Mouse (Mus musculus): Measurements from ENCODE around the gene Sugct. TPM values are rescaled to one million over a fixed set of nuclear protein-coding genes. Genes with fewer than 3 reads are reported as not detected.

Gene Sugct
- polyA plus RNA-seq, 1 experiment: 0.42 TPM

DNA sequence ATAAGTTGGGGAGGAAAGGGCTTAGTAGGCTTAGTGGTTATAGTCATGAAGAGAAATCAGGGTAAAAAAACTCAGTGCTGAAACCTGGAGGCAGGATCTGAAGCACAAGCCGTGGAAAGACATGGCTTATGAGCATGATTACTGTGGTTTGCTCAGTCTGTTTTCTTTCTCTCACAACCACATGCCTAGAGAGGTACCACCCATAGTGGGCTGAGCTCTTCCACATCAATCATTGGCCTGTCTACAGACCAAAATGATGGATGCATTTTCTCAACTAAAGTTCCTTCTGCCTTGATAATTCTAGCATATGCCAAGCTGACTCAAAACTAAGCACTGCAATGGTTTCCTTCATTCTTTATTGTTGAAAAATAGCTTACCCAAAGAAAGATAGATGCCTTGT, 817.3 kb downstream of the Sugct start:
- no peaks in the 10 kb centered on the region for H3K79me2 ChIP-seq (ENCODE audit: control insufficient read depth, insufficient read depth)
- TF ChIP-seq MAX (IDR thresholded peaks at IDR 0.05) (no peak), MYOD1 (IDR thresholded peaks at IDR 0.05; ENCODE audit: control insufficient read depth, insufficient read length, low read depth) (no peak), CTCF (IDR thresholded peaks at IDR 0.05; ENCODE audit: control insufficient read depth, insufficient read depth, insufficient read length) (no peak), CEBPB (IDR thresholded peaks at IDR 0.05; ENCODE audit: low read depth) (no peak), FOSL1 (IDR thresholded peaks at IDR 0.05; ENCODE audit: insufficient read depth, low read length, poor library complexity, severe bottlenecking) (no peak), MYOG (IDR thresholded peaks at IDR 0.05; ENCODE audit: control insufficient read depth, extremely low read depth, insufficient read length) (no peak), USF1 (IDR thresholded peaks at IDR 0.05; ENCODE audit: low read depth) (no peak)
- no peaks in the 10 kb centered on the region for H3K27me3 ChIP-seq (ENCODE audit: control insufficient read depth, insufficient read depth, insufficient read length)
- H3K4me3 ChIP-seq (ENCODE audit: insufficient read depth, poor library complexity, severe bottlenecking): no peak overlapping the region
- H3K79me3 ChIP-seq (ENCODE audit: low read depth): no peaks in the 10 kb centered on the region
- H3K36me3 ChIP-seq (ENCODE audit: control insufficient read depth, insufficient read depth): no peaks in the 10 kb centered on the region
- H3ac ChIP-seq (ENCODE audit: control insufficient read depth, insufficient read length, low read depth): no peak overlapping the region

DNA sequence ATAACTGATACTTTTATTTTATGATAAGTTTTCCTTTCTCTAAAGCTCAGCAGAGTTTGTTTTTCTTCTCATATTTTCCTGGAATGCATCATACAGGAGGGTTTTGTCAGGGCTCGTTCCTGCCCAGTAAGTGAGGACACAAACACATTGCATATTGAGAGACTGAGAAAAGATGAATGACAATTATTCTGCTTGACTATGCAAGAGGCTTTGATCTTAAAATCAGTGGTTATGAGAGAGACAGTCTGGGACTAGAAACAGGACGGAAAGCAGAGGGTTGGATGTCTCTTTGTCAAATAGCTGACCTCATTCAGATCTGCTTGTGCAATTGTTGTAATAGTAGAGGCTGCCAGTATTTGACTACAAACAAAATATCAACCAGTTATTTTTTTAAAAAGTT, 835.4 kb downstream of the Sugct start:
- TF ChIP-seq MYOD1 (IDR thresholded peaks at IDR 0.05; ENCODE audit: control insufficient read depth, insufficient read length, low read depth) (no peak), MAX (IDR thresholded peaks at IDR 0.05) (no peak), USF1 (IDR thresholded peaks at IDR 0.05; ENCODE audit: low read depth) (no peak), FOSL1 (IDR thresholded peaks at IDR 0.05; ENCODE audit: insufficient read depth, low read length, poor library complexity, severe bottlenecking) (no peak), MYOG (IDR thresholded peaks at IDR 0.05; ENCODE audit: control insufficient read depth, extremely low read depth, insufficient read length) (no peak), CTCF (IDR thresholded peaks at IDR 0.05; ENCODE audit: control insufficient read depth, insufficient read depth, insufficient read length) (no peak), CEBPB (IDR thresholded peaks at IDR 0.05; ENCODE audit: low read depth) (no peak)
- Histone ChIP-seq H3K36me3 (ENCODE audit: control insufficient read depth, insufficient read depth) (no peaks in the 10 kb centered on the region), H3K27me3 (ENCODE audit: control insufficient read depth, insufficient read depth, insufficient read length) (no peaks in the 10 kb centered on the region), H3K79me2 (ENCODE audit: control insufficient read depth, insufficient read depth) (no peaks in the 10 kb centered on the region), H3ac (ENCODE audit: control insufficient read depth, insufficient read length, low read depth) (no peak overlapping the region), H3K79me3 (ENCODE audit: low read depth) (no peaks in the 10 kb centered on the region), H3K4me3 (ENCODE audit: insufficient read depth, poor library complexity, severe bottlenecking) (no peak overlapping the region)

DNA sequence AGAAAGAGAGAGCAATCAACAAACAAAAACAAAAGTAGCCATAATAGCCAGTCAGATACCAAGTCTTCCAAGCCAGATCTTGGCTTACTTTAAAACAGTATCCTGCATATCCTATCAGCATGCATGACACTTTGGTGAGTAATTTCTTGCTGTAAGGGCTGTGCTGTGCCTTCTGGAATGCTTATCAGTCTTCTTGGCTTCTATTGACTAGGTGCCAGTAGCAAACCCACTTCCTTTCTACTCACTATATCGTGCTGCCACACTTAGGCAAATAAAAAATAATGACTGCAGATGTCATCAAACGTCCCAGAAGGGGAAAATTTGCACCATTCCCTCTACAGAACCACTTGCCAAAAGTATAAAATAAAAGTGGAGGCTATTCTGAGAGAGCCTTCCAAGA, 848.1 kb downstream of the Sugct start:
- TF ChIP-seq CTCF (IDR thresholded peaks at IDR 0.05; ENCODE audit: control insufficient read depth, insufficient read depth, insufficient read length) (no peak), FOSL1 (IDR thresholded peaks at IDR 0.05; ENCODE audit: insufficient read depth, low read length, poor library complexity, severe bottlenecking) (peak; percentile 8), USF1 (IDR thresholded peaks at IDR 0.05; ENCODE audit: low read depth) (no peak)
- Histone ChIP-seq H3K79me2 (ENCODE audit: control insufficient read depth, insufficient read depth) (no peaks in the 10 kb centered on the region), H3K36me3 (ENCODE audit: control insufficient read depth, insufficient read depth) (no peaks in the 10 kb centered on the region), H3K4me3 (ENCODE audit: insufficient read depth, poor library complexity, severe bottlenecking) (no peak overlapping the region), H3K79me3 (ENCODE audit: low read depth) (no peaks in the 10 kb centered on the region), H3K27me3 (ENCODE audit: control insufficient read depth, insufficient read depth, insufficient read length) (no peaks in the 10 kb centered on the region), H3ac (ENCODE audit: control insufficient read depth, insufficient read length, low read depth) (no peak overlapping the region)

DNA sequence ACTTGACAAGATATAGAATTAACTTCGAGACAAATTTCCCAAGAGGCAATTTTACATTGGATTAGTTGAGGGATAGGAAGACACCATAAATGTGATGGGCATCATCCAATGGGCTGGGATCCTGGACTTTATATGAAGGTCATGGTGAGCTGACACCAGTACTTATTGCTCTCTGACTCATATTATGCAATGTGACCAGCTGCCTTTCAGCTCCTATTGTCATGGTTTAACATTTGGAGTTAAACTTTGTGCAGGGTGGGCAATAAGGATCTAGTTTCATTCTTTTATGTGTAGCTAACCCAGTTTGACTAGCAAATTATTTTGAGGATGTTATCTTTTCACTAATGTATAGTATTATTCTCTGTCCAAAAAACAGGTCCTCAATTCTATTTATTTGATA, 854.4 kb downstream of the Sugct start:
- Histone ChIP-seq H3K27me3 (ENCODE audit: control insufficient read depth, insufficient read depth, insufficient read length) (no peaks in the 10 kb centered on the region), H3K4me3 (ENCODE audit: insufficient read depth, poor library complexity, severe bottlenecking) (no peak overlapping the region), H3ac (ENCODE audit: control insufficient read depth, insufficient read length, low read depth) (no peak overlapping the region), H3K79me3 (ENCODE audit: low read depth) (no peaks in the 10 kb centered on the region), H3K36me3 (ENCODE audit: control insufficient read depth, insufficient read depth) (no peaks in the 10 kb centered on the region), H3K79me2 (ENCODE audit: control insufficient read depth, insufficient read depth) (no peaks in the 10 kb centered on the region)
- TF ChIP-seq MYOG (IDR thresholded peaks at IDR 0.05; ENCODE audit: control insufficient read depth, extremely low read depth, insufficient read length) (no peak), USF1 (IDR thresholded peaks at IDR 0.05; ENCODE audit: low read depth) (peak; percentile 6), CEBPB (IDR thresholded peaks at IDR 0.05; ENCODE audit: low read depth) (peak; percentile 63), MYOD1 (IDR thresholded peaks at IDR 0.05; ENCODE audit: control insufficient read depth, insufficient read length, low read depth) (peak; percentile 68)

DNA sequence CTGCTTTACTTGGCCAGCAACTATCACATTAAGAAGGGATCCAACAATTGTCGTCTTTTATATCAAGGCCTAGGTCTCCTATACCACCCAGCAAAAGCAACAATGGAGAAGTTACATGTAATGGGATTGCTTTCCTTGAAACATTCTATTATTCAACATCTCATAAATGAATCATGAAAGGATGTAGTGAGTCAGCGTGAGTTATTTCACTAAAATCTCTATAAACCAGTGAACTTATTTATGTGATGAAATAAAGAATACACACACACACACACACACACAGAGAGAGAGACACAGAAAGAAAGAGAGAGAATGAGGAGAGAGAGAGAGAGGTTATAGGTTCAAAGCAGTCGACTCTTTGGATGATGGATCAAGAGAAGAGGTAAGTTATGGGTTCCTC, 856.9 kb downstream of the Sugct start:
- no peak overlapping the region for H3ac ChIP-seq (ENCODE audit: control insufficient read depth, insufficient read length, low read depth)
- H3K79me3 ChIP-seq (ENCODE audit: low read depth): no peaks in the 10 kb centered on the region
- H3K36me3 ChIP-seq (ENCODE audit: control insufficient read depth, insufficient read depth): no peaks in the 10 kb centered on the region
- no peak overlapping the region for H3K4me3 ChIP-seq (ENCODE audit: insufficient read depth, poor library complexity, severe bottlenecking)
- H3K27me3 ChIP-seq (ENCODE audit: control insufficient read depth, insufficient read depth, insufficient read length): no peaks in the 10 kb centered on the region
- TF ChIP-seq MAX (IDR thresholded peaks at IDR 0.05) (no peak), CEBPB (IDR thresholded peaks at IDR 0.05; ENCODE audit: low read depth) (peak; percentile 22), FOSL1 (IDR thresholded peaks at IDR 0.05; ENCODE audit: insufficient read depth, low read length, poor library complexity, severe bottlenecking) (peak; percentile 64)
- no peaks in the 10 kb centered on the region for H3K79me2 ChIP-seq (ENCODE audit: control insufficient read depth, insufficient read depth)

DNA sequence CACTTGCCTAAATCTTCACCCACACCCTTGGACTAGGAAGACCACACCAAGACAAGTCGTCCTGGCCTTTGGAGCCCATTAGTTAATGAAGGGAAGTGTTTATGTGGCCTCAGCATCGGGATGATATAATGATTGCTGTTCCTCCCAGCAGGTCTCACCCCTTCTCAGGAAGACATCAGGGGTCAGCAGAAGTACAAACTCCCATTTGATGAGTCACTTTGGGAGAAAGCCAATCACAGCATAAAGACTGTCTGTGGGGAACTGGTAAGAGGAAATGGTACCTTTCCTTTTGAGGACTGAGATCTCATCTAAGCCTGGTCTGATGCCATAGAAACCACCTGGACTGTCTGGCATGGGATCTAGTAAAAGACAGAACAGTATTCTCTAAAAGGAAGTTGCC, 860.2 kb downstream of the Sugct start:
- no peaks in the 10 kb centered on the region for H3K79me2 ChIP-seq (ENCODE audit: control insufficient read depth, insufficient read depth)
- TF ChIP-seq USF1 (IDR thresholded peaks at IDR 0.05; ENCODE audit: low read depth): no peak
- no peak for TF ChIP-seq MAX (IDR thresholded peaks at IDR 0.05)
- no peak for TF ChIP-seq MYOG (IDR thresholded peaks at IDR 0.05; ENCODE audit: control insufficient read depth, extremely low read depth, insufficient read length)
- TF ChIP-seq FOSL1 (IDR thresholded peaks at IDR 0.05; ENCODE audit: insufficient read depth, low read length, poor library complexity, severe bottlenecking): no peak
- TF ChIP-seq MYOD1 (IDR thresholded peaks at IDR 0.05; ENCODE audit: control insufficient read depth, insufficient read length, low read depth): no peak
- no peak for TF ChIP-seq CEBPB (IDR thresholded peaks at IDR 0.05; ENCODE audit: low read depth)
- no peak for TF ChIP-seq CTCF (IDR thresholded peaks at IDR 0.05; ENCODE audit: control insufficient read depth, insufficient read depth, insufficient read length)
- no peak overlapping the region for H3K4me3 ChIP-seq (ENCODE audit: insufficient read depth, poor library complexity, severe bottlenecking)
- H3K36me3 ChIP-seq (ENCODE audit: control insufficient read depth, insufficient read depth): no peaks in the 10 kb centered on the region
- H3K79me3 ChIP-seq (ENCODE audit: low read depth): no peaks in the 10 kb centered on the region
- H3K27me3 ChIP-seq (ENCODE audit: control insufficient read depth, insufficient read depth, insufficient read length): no peaks in the 10 kb centered on the region
- H3ac ChIP-seq (ENCODE audit: control insufficient read depth, insufficient read length, low read depth): no peak overlapping the region

Data from C2C12 (cell line).